Mouse (Mus musculus): Measurements from ENCODE around the gene LTO1.

DNA sequence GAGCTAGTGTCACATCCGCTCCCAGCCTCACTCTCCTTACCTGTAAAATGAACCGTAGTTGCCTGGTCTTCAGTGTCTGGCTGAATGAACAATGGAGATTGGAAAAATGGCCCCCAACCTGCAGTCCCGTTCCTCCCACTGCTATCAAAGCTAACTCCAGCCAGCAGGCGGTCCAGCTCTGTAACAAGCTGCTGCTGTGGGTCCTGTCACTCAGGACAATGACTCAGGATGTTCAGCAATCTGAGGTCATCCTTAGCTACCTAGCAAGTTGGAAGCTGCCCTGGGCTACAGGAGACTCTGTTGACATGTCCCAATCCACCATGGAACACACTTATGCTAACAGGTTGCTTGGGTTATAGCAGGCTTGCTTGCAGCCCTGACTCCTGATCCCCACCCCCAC is 41.7 kb upstream of the LTO1 start:
- TF ChIP-seq POLR2A (IDR thresholded peaks at IDR 0.05; ENCODE audit: borderline replicate concordance, extremely low read depth, low read depth, low read length) (no peak), CTCF (IDR thresholded peaks at IDR 0.05; ENCODE audit: insufficient read depth, low read length) (no peak)

All from lung, adult 2 months (tissue).